Mouse (Mus musculus) small intestine, adult 2 months (tissue): Measurements from ENCODE around the gene Aup1.

Source experiments
- CTCF ChIP-seq: fragments of 200-500 bp; IDR thresholded peaks from 2 replicates; pipeline ENCODE4 v1.5.1; 2012; ENCODE audit warnings: low read depth, mild to moderate bottlenecking, control low read depth, inconsistent platforms, low read length, moderate library complexity, mixed read lengths; ENCODE audit not compliant: insufficient replicate concordance, insufficient read length; ENCODE audit errors: extremely low read depth
- POLR2A ChIP-seq: fragments of 200-500 bp; IDR thresholded peaks from 2 replicates; pipeline ENCODE4 v1.6.1; 2012; ENCODE audit warnings: low read depth, mild to moderate bottlenecking, control low read depth, inconsistent platforms, low read length, moderate library complexity

- no peak for TF ChIP-seq POLR2A
- no peak for TF ChIP-seq CTCF
Measured at GRCm38 (mm10) chr6:83005444-83006011, 48.8 kb upstream of the Aup1 start.
